Mouse (Mus musculus) cortical plate, adult 2 months (tissue): ENCODE results near the gene Akap9. TPM values are rescaled to one million over a fixed set of nuclear protein-coding genes. Genes with fewer than 3 reads are reported as not detected.

Source experiments
- H3K27ac ChIP-seq: fragments of 200-500 bp; 2 replicates; pipeline ENCODE4 v1.5.1; 2012; ENCODE audit warnings: low read length, control low read depth, inconsistent platforms; ENCODE audit not compliant: insufficient read depth
- H3K4me1 ChIP-seq: fragments of 200-500 bp; 2 replicates; pipeline ENCODE4 v1.6.1; 2011; ENCODE audit warnings: low read length; ENCODE audit not compliant: control insufficient read depth, insufficient read depth
- H3K4me3 ChIP-seq: fragments of 200-500 bp; 2 replicates; pipeline ENCODE4 v1.5.1; 2011; ENCODE audit warnings: mild to moderate bottlenecking, low read length, control low read depth; ENCODE audit not compliant: insufficient read depth
- CTCF ChIP-seq: fragments of 200-500 bp; IDR thresholded peaks from 2 replicates; pipeline ENCODE4 v1.5.1; 2011; ENCODE audit warnings: mild to moderate bottlenecking, control low read depth, low read length; ENCODE audit not compliant: insufficient read depth; ENCODE audit errors: extremely low read depth
- POLR2A ChIP-seq: fragments of 200-500 bp; IDR thresholded peaks from 2 replicates; pipeline ENCODE4 v1.6.1; 2011; ENCODE audit warnings: mild to moderate bottlenecking, low read length, control low read depth; ENCODE audit not compliant: insufficient read depth; ENCODE audit errors: extremely low read depth
- polyA plus RNA-seq: library from polyadenylated mRNA; depleted of rRNA; stranded (reverse); fragments of >200 nt; gene quantifications from 2 replicates; pipeline ENCODE4 v1.2.3, GENCODE M21; 2012

Gene Akap9
- polyA plus RNA-seq, 1 experiment, result 25.1 TPM

GRCm38 (mm10) chr5:3961286-3961685 is 33.4 kb downstream of the Akap9 start:
- H3K4me1 ChIP-seq, result no peaks in the 10 kb centered on the region
- no peak overlapping the region for H3K27ac ChIP-seq
- TF ChIP-seq CTCF (no peak), POLR2A (no peak)
- H3K4me3 ChIP-seq, result no peak overlapping the region

GRCm38 (mm10) chr5:3968415-3968814 is 40.6 kb downstream of the Akap9 start:
- TF ChIP-seq CTCF (no peak), POLR2A (no peak)
- H3K4me1 ChIP-seq, result no peaks in the 10 kb centered on the region
- no peak overlapping the region for H3K4me3 ChIP-seq
- H3K27ac ChIP-seq, result no peak overlapping the region

GRCm38 (mm10) chr5:3969114-3969513 is 41.3 kb downstream of the Akap9 start:
- H3K4me3 ChIP-seq, result no peak overlapping the region
- TF ChIP-seq CTCF (no peak), POLR2A (no peak)
- H3K27ac ChIP-seq, result no peak overlapping the region
- H3K4me1 ChIP-seq, result no peaks in the 10 kb centered on the region

GRCm38 (mm10) chr5:3970936-3971335 is 43.1 kb downstream of the Akap9 start:
- TF ChIP-seq POLR2A (no peak), CTCF (no peak)
- H3K4me1 ChIP-seq, result no peaks in the 10 kb centered on the region
- H3K4me3 ChIP-seq, result no peak overlapping the region
- no peak overlapping the region for H3K27ac ChIP-seq

- Histone ChIP-seq H3K4me3 (no peak overlapping the region), H3K27ac (no peak overlapping the region), H3K4me1 (no peaks in the 10 kb centered on the region)
- no peak for TF ChIP-seq POLR2A
- TF ChIP-seq CTCF, result no peak
Measured at GRCm38 (mm10) chr5:3973764-3974163, 45.9 kb downstream of the Akap9 start.

GRCm38 (mm10) chr5:3974896-3975295 is 47.0 kb downstream of the Akap9 start:
- Histone ChIP-seq H3K27ac (no peak overlapping the region), H3K4me3 (no peak overlapping the region), H3K4me1 (no peaks in the 10 kb centered on the region)
- TF ChIP-seq POLR2A, result no peak

- no peak for TF ChIP-seq POLR2A
- no peak for TF ChIP-seq CTCF
- Histone ChIP-seq H3K4me1 (no peaks in the 10 kb centered on the region), H3K4me3 (no peak overlapping the region), H3K27ac (no peak overlapping the region)
Measured at GRCm38 (mm10) chr5:3976111-3976510, 48.3 kb downstream of the Akap9 start.

- no peaks in the 10 kb centered on the region for H3K4me1 ChIP-seq
- no peak overlapping the region for H3K4me3 ChIP-seq
- H3K27ac ChIP-seq, result no peak overlapping the region
- no peak for TF ChIP-seq POLR2A
- no peak for TF ChIP-seq CTCF
Measured at GRCm38 (mm10) chr5:3977904-3978303, 50.0 kb downstream of the Akap9 start.

GRCm38 (mm10) chr5:3989608-3990007 is 61.8 kb downstream of the Akap9 start:
- Histone ChIP-seq H3K27ac (no peak overlapping the region), H3K4me1 (no peaks in the 10 kb centered on the region), H3K4me3 (no peak overlapping the region)
- TF ChIP-seq CTCF, result no peak
- no peak for TF ChIP-seq POLR2A

- no peaks in the 10 kb centered on the region for H3K4me1 ChIP-seq
- H3K27ac ChIP-seq, result no peak overlapping the region
- TF ChIP-seq CTCF (no peak), POLR2A (no peak)
- H3K4me3 ChIP-seq, result no peak overlapping the region
Measured at GRCm38 (mm10) chr5:3990499-3990898, 62.6 kb downstream of the Akap9 start.
